Mouse (Mus musculus) urinary bladder, postnatal 36 days (tissue): Measurements from ENCODE around the gene B130006D01Rik.
A peak's percentile ranks its signal among the peaks of the same experiment; 100 is the strongest.
"Not testable (repeated sequence)": the region's sequence is repeated elsewhere in the genome, so short reads cannot be mapped to it uniquely, and the experiment has no call there.

Experiments
- DNase-seq, 2 experiments: peaks; one replicate each; pipeline ENCODE4 v3.0.0; 2022; ENCODE audit warnings: low spot score in 2 of 2, mixed read lengths in 1 of 2

Gene B130006D01Rik

GRCm38 (mm10) chr11:95713225-95713810, 10.1 kb upstream of the B130006D01Rik start:
- peak; percentile 33 to 39 for DNase-seq

GRCm38 (mm10) chr11:95713811-95714241, 9.6 kb upstream of the B130006D01Rik start:
- no peak for DNase-seq

GRCm38 (mm10) chr11:95714411-95714810, 9.0 kb upstream of the B130006D01Rik start:
- no peak for DNase-seq

GRCm38 (mm10) chr11:95716136-95716535, 7.3 kb upstream of the B130006D01Rik start:
- DNase-seq = no peak

- no peak for DNase-seq
Observed at GRCm38 (mm10) chr11:95719356-95719755, 4.0 kb upstream of the B130006D01Rik start.

- no peak for DNase-seq
Observed at GRCm38 (mm10) chr11:95724466-95724865, 1.1 kb downstream of the B130006D01Rik start.

GRCm38 (mm10) chr11:95726156-95726555, 2.8 kb downstream of the B130006D01Rik start:
- DNase-seq = no peak

- no peak for DNase-seq
Observed at GRCm38 (mm10) chr11:95727947-95728346, 4.6 kb downstream of the B130006D01Rik start.

GRCm38 (mm10) chr11:95728916-95729907, 5.8 kb downstream of the B130006D01Rik start:
- DNase-seq = no peak

GRCm38 (mm10) chr11:95734485-95734884, 11.1 kb downstream of the B130006D01Rik start:
- no peak for DNase-seq

- peak; percentile 13 to 51 for DNase-seq
Observed at GRCm38 (mm10) chr11:95737811-95738210, 14.4 kb downstream of the B130006D01Rik start.

GRCm38 (mm10) chr11:95744521-95744920, 21.1 kb downstream of the B130006D01Rik start:
- no peak for DNase-seq

GRCm38 (mm10) chr11:95746821-95747220, 23.4 kb downstream of the B130006D01Rik start:
- DNase-seq = no peak

GRCm38 (mm10) chr11:95748331-95748730, 24.9 kb downstream of the B130006D01Rik start:
- no peak for DNase-seq

- DNase-seq = no peak
Observed at GRCm38 (mm10) chr11:95749619-95750018, 26.2 kb downstream of the B130006D01Rik start.

GRCm38 (mm10) chr11:95750995-95751394, 27.6 kb downstream of the B130006D01Rik start:
- peak; percentile 69 to 79 for DNase-seq

GRCm38 (mm10) chr11:95755137-95755536, 31.8 kb downstream of the B130006D01Rik start:
- DNase-seq = not testable (repeated sequence)

GRCm38 (mm10) chr11:95760521-95760920, 37.1 kb downstream of the B130006D01Rik start:
- no peak for DNase-seq

- DNase-seq = no peak
Observed at GRCm38 (mm10) chr11:95762996-95763395, 39.6 kb downstream of the B130006D01Rik start.

- DNase-seq = no peak
Observed at GRCm38 (mm10) chr11:95764806-95765205, 41.4 kb downstream of the B130006D01Rik start.

- no peak for DNase-seq
Observed at GRCm38 (mm10) chr11:95765334-95765733, 41.9 kb downstream of the B130006D01Rik start.

- DNase-seq = no peak
Observed at GRCm38 (mm10) chr11:95768244-95768643, 44.9 kb downstream of the B130006D01Rik start.

GRCm38 (mm10) chr11:95769208-95769607, 45.8 kb downstream of the B130006D01Rik start:
- no peak for DNase-seq
